Mouse (Mus musculus): ENCODE results near the gene Dbn1.

- TF ChIP-seq POLR2A (IDR thresholded peaks at IDR 0.05; ENCODE audit: borderline replicate concordance, extremely low read depth, low read depth, low read length) = no peak
- TF ChIP-seq CTCF (IDR thresholded peaks at IDR 0.05; ENCODE audit: insufficient read depth, low read length) = no peak
These were observed 18.8 kb upstream of the Dbn1 start for GRCm38 (mm10) chr13:55506697-55507096.

All from lung, adult 2 months (tissue).